Mouse (Mus musculus): ENCODE results near the gene Scamp1.

Gene Scamp1

DNA sequence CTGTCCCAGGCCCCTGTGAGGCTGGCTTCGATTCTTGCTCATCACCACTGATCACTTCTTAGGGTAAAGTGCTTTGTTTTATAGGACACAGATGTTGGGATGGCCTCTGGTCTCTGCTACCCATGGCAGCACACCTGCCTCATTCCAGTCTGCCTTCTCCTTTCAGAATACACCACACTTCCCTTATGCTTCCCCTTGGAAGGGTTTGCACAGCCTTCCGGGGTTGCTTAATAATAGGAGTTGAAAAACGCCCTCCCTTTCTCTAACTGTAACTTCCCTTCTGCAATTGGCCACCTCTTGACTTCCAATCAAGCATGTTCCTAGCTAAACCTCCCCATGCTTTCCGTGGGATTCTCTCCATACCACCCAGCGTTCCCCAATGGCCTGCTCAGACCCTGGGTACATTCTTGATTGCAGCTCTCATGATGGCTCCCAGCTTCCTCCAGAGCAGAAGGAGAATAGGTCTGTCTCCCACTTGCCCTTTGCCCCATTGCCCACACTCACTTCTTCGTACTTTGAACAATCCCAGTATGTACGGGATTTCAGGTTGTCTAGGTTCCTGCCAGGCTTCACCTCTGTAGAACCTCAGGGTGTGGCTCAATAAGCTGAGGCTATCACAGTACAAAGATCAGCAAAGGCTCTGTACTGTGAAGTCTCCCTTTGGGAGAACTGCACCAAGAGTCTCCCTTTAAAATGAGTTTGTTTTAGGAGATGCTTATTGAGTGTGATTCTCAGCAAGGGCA is 126.0 kb downstream of the Scamp1 start:
- in situ Hi-C loops (cut with MboI; ENCODE audit: low pct_unique_long_range_greater_than_20kb in 1 of 2, low sequenced_read_pairs in 2 of 2, unreplicated experiment in 1 of 2), result no loop called here

DNA sequence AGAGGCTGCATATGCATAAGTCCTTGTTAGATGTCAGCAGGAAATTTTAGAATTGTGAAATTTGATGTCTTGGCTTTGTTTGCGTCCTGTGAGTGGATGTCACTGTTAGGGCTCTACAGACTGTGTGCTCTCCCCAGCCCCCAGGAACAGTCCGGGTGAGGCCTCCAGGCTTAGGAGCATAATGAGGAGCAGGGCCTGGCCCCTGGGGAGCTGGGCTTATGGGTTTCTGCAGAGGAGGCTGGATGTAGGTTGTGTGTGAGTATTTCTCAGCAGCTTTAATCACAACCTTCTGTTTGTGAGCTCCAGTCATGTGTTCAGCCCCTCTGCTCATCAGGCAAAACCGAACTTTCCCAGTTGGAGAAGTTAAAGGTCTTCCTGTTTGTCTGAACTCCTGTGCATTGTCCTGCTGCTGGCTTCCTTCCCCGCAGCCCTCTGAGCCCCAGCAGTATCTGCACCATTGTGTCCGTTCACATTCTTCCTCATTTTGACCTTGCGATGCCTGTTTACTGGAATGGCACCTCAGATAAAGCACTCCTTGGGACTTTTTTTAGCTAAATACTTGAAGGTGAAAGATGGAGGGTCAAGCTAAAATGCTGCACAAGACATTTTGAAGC is 126.7 kb downstream of the Scamp1 start:
- in situ Hi-C loops (cut with MboI; ENCODE audit: low pct_unique_long_range_greater_than_20kb in 1 of 2, low sequenced_read_pairs in 2 of 2, unreplicated experiment in 1 of 2), result no loop called here

DNA sequence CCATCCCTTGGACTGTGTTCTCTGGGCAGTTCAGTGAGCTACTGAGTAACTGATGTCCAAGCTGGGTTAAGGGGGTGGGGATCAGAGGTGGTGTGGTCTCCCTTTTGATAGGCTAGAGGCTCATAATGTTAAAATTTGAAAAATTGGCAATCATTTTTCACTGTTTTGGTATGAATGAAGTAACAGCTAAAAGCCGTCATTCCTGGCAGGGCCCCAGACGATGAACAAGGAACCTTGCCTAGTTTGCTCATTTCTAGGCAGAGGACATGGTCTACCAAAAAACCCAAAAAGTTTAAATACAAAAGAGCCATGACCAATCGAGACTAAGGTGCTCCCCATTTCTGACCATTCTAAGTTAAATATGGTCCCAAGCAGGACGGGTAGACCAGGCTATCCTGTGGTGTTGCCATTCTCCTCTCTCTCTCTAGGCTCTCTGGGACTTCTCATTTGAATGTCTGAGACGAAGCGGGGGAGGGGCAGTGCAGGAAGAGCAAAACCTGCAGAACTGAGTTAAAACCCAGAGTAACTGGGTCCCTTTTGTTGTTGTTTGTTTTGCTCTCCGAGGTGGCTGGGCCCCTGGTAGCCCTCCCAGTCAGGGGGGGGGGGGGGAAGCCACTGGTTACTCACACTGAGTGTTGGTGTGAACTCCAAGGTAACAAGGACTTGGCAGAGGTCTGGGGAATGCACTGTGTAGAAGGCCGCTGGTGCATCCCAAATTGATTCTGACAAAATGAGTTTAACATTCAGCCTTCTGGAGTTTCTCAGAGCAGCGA is 129.8 kb downstream of the Scamp1 start:
- in situ Hi-C loops (cut with MboI; ENCODE audit: low pct_unique_long_range_greater_than_20kb in 1 of 2, low sequenced_read_pairs in 2 of 2, unreplicated experiment in 1 of 2), result no loop called here

DNA sequence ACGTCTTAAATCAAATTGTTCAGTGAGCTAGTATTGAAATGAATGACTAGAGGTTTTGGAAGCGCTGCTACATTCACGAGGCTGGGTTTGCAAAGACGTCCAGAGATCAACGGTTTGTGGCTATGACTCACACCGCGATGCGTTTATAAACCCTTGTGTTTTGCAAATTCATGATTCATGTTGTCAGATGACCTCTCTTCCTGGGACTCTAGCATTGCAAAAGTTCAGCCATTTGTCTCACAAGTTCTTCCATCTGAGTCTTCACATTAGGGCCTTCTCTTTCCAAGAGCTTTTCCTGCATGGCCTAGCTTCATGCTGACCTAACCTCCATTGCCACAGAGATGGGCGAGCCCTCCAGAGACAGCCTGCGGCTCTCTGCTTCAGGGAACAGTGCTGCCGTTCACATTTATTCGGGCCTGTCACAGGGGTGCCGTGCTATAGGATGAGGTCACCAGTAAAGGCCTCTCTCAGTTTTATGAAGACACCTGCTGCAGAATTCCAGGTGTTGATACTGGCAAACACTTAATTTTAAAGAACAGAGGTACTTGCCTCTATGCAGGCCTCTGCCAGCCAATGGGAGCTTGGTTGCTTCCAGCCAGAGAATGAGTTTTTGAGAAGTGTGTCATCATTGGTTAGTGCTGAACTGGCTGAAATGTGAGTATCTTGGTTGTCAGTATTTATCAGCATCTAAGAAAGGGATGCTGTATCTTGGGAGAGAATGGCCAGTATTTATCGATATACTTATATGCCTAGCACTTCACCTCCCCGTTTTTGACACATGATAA is 131.0 kb downstream of the Scamp1 start:
- in situ Hi-C loops (cut with MboI; ENCODE audit: low pct_unique_long_range_greater_than_20kb in 1 of 2, low sequenced_read_pairs in 2 of 2, unreplicated experiment in 1 of 2), result no loop called here

DNA sequence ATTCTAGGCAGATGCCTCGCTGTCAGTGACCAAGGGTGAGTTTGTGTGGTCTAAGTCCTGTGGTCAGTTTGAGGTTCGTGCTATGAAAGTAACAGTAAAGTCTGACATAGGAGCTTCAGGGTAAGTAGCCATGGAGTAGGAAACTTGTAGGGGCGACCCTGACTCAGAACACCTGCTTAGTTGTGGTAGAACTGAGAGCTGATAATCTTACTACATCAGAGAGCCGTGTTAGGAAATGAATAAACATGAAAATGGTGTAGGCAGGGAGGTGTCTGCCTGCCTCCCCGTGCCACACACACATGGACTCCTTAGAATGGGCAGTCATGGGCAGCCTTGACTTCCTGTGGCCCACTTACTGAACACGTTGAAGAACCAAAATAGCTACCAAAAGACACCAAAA is 132.0 kb downstream of the Scamp1 start:
- in situ Hi-C loops (cut with MboI; ENCODE audit: low pct_unique_long_range_greater_than_20kb in 1 of 2, low sequenced_read_pairs in 2 of 2, unreplicated experiment in 1 of 2), result no loop called here

DNA sequence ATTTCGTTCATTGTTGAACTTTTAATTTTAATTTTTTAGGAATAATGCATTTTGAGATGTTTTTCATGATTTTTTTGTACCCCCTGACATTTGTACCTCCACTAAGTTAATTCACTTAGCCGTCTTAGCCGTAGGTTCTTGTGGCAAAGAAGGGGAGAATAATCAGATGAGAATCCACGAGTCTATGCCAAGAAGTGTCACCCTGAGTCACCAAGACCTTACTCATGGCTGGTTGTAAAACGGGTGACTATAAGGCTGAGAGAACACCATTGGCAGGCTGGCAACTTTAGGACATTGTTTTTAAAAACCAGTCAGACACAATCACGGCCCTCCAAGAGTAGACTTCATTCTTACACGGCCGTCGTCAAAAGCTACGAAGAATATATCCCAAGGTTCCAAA is 132.8 kb downstream of the Scamp1 start:
- in situ Hi-C loops (cut with MboI; ENCODE audit: low pct_unique_long_range_greater_than_20kb in 1 of 2, low sequenced_read_pairs in 2 of 2, unreplicated experiment in 1 of 2), result no loop called here
